Mouse (Mus musculus) embryonic facial prominence, embryonic 14.5 days (tissue): ENCODE data around the gene Mib2. TPM values are rescaled to one million over a fixed set of nuclear protein-coding genes. Genes with fewer than 3 reads are reported as not detected.

Source experiments
- ATAC-seq: fragments of 200-750 bp; cut with Nextera tagmentation; 2 replicates; pipeline ENCODE4 v1.8.0; 2017; ENCODE audit warnings: low read depth, moderate number of reproducible peaks, moderate TSS enrichment
- DNase-seq: peaks from one replicate; pipeline ENCODE4 v3.0.0-alpha.2; 2015; ENCODE audit warnings: low spot score
- H3K27ac ChIP-seq: fragments of 300-500 bp; sonication (generic); replicated peaks from 2 replicates; pipeline ENCODE4 v1.5.1; 2014; ENCODE audit warnings: low read depth, mild to moderate bottlenecking, low read length, moderate library complexity
- H3K27me3 ChIP-seq: fragments of 300-500 bp; sonication (generic); replicated peaks from 2 replicates; pipeline ENCODE4 v1.6.1; 2014; ENCODE audit warnings: low read length; ENCODE audit not compliant: control insufficient read depth, insufficient read depth
- H3K36me3 ChIP-seq: fragments of 300-500 bp; sonication (generic); 2 replicates; pipeline ENCODE4 v1.6.1; 2014; ENCODE audit warnings: low read length, mixed read lengths; ENCODE audit not compliant: control insufficient read depth, insufficient read depth
- H3K4me1 ChIP-seq: fragments of 300-500 bp; sonication (generic); 2 replicates; pipeline ENCODE4 v1.6.1; 2014; ENCODE audit warnings: antibody characterized with exemption, low read length; ENCODE audit not compliant: control insufficient read depth, insufficient read depth
- H3K4me2 ChIP-seq: fragments of 300-500 bp; sonication (generic); 2 replicates; pipeline ENCODE4 v1.6.1; 2014; ENCODE audit warnings: low read depth, mild to moderate bottlenecking, low read length, moderate library complexity, mixed read lengths
- H3K4me3 ChIP-seq: fragments of 300-500 bp; sonication (generic); 2 replicates; pipeline ENCODE4 v1.5.1; 2014; ENCODE audit warnings: low read depth, mild to moderate bottlenecking, low read length
- H3K9ac ChIP-seq: fragments of 300-500 bp; sonication (generic); 2 replicates; pipeline ENCODE4 v1.6.1; 2014; ENCODE audit warnings: low read depth, mild to moderate bottlenecking, low read length, moderate library complexity, mixed read lengths
- H3K9me3 ChIP-seq: fragments of 300-500 bp; sonication (generic); 2 replicates; pipeline ENCODE4 v1.6.1; 2016; ENCODE audit warnings: low read length; ENCODE audit not compliant: control insufficient read depth
- WGBS: fragments of 180-500 bp; shearing (Covaris S2); extraction: QIAGEN DNeasy Blood & Tissue Kit; methylation state at CpG from one replicate; pipeline ENCODE4 v1.1.7; 2014; 5-methylcytosine and 5-hydroxymethylcytosine counted together
- polyA plus RNA-seq: library from polyadenylated mRNA; unstranded; fragments of >200 nt; fragmentation: Nextera tagmentation; extraction: Ambion mirVana; gene quantifications from 2 replicates; pipeline ENCODE4 v1.2.1, GENCODE M21; 2014

Gene Mib2
- polyA plus RNA-seq, 1 experiment from 2014 or later = 27.3 TPM

DNA sequence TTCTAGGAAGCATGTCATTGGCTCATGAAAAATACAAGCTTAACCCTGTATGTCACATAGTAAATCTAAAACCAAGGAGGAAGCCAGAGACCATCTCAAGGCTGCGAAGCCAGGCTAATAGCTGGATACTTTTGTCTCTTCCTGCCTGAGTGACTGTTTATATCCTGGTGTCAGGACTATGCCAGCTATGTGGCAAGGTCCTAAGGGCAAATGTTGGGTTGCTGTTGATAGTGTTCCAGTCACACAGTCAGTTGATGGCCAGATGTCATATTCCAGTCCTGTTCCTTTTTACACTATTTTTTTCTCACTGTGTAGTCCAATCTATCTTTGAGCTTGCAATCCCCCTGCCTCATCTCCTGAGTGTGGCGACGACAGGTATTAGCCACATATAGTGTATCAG, 55.7 kb downstream of the Mib2 start:
- Histone ChIP-seq H3K4me1 (no peaks in the 10 kb centered on the region), H3K27me3 (no peaks in the 10 kb centered on the region), H3K36me3 (peaks cover 81% of the 10 kb centered on the region), H3K4me2 (no peak overlapping the region), H3K27ac (no peak overlapping the region), H3K9me3 (no peaks in the 10 kb centered on the region), H3K9ac (no peak overlapping the region), H3K4me3 (no peak overlapping the region)
- no peak for ATAC-seq
- DNase-seq = no peak
- 96% methylated on average over 3 of the region's 3 CpGs for WGBS

DNA sequence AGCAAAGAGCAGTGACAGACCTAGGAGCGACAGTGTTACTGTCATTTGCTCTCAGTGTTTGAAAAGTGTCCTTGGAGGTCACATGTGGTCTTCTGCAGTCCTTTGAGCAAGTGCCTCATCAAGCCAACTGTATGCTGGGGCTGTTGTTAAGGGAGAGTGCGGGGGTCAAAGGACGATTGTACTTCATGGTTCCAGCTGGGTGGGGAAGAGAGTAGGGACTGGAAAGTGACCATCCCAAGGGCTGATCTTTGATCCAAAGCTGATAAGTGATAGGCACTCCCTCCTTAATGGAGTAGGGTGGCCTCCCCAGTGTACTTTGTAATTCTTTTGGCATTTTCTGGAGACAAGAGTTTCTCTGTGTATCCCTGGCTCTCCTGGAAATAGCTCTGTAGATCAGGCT, 57.1 kb downstream of the Mib2 start:
- 90% methylated on average over 3 of the region's 3 CpGs for WGBS

DNA sequence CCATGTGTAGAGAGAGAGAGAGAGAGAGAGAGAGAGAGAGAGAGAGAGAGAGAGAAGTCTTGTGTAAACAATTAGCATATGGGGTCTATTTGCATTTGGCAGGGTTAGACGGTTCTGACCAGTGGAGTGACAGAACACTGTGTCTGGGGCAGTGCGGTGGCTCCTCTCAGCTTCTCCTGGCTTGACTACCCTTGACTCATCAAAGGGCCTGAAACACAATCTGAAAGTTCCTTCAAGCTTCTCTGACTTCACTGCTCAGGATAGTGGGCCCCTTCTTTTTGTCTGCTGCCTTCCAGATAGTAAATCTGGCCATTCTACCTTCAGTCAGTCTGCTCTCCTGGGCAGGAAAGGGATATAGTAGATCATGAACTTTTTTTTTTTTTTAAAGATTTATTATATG, 62.2 kb downstream of the Mib2 start:
- H3K4me1 ChIP-seq = peaks cover 7% of the 10 kb centered on the region
- DNase-seq (no peak), ATAC-seq (no peak)
- H3K9ac ChIP-seq = no peak overlapping the region
- H3K27me3 ChIP-seq = no peaks in the 10 kb centered on the region
- no peak overlapping the region for H3K4me3 ChIP-seq
- H3K9me3 ChIP-seq = no peaks in the 10 kb centered on the region
- H3K27ac ChIP-seq = no peak overlapping the region
- WGBS = 66% methylated on average over 2 of the region's 2 CpGs
- no peak overlapping the region for H3K4me2 ChIP-seq
- peaks cover 46% of the 10 kb centered on the region for H3K36me3 ChIP-seq

More for the DNA sequence above, 57.1 kb downstream of the Mib2 start:
- Histone ChIP-seq H3K27ac (no peak overlapping the region), H3K4me1 (no peaks in the 10 kb centered on the region), H3K4me2 (no peak overlapping the region), H3K27me3 (no peaks in the 10 kb centered on the region), H3K9me3 (no peaks in the 10 kb centered on the region), H3K4me3 (no peak overlapping the region), H3K9ac (no peak overlapping the region), H3K36me3 (peaks cover 67% of the 10 kb centered on the region)
- DNase-seq = no peak
- ATAC-seq = no peak

DNA sequence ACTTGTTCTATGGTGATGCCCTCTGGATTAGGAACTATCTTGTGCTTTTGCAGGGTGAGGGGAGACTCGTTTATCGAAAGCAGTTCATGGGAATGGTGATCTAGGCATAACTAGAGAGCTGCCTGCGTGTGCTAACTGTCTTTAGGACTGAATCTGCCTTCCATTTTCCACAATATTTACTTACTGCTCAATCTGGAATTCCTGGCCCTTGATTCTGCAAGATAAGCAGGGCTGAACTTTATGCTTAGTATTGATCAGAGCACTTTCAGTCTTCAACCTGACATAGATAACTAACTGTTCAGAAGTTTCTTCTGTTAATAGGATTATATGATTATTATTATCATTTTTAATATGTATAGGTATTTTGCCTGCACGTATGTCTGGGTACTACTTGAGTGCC, 63.9 kb downstream of the Mib2 start:
- ATAC-seq = no peak
- no peak for DNase-seq
- Histone ChIP-seq H3K36me3 (peaks cover 31% of the 10 kb centered on the region), H3K4me2 (no peak overlapping the region), H3K9me3 (no peaks in the 10 kb centered on the region), H3K27ac (no peak overlapping the region), H3K9ac (no peak overlapping the region), H3K4me3 (no peak overlapping the region), H3K4me1 (peaks cover 11% of the 10 kb centered on the region), H3K27me3 (no peaks in the 10 kb centered on the region)
- 93% methylated on average over 4 of the region's 4 CpGs for WGBS

Other genes starting within 250 kb of the Mib2 start
- 0.54 and 1.3 TPM in 2 replicates for gene Tmem52, start 200.1 kb downstream of the Mib2 start, polyA plus RNA-seq
- gene Gnb1, start 177.8 kb downstream of the Mib2 start, polyA plus RNA-seq = 448 and 484 TPM in 2 replicates
- 89.2 and 94.5 TPM in 2 replicates for gene Nadk, start 106.8 kb downstream of the Mib2 start, polyA plus RNA-seq
- gene Slc35e2, start 67.8 kb downstream of the Mib2 start, polyA plus RNA-seq = 9.2 and 10.3 TPM in 2 replicates
- gene Cdk11b, start 44.3 kb downstream of the Mib2 start, polyA plus RNA-seq = 47.1 and 50.8 TPM in 2 replicates
- gene Gm10563, start 23.8 kb downstream of the Mib2 start, polyA plus RNA-seq = not detected in 2 replicates
- 29.4 and 31.2 TPM in 2 replicates for gene Mmp23, start 15.8 kb downstream of the Mib2 start, polyA plus RNA-seq
- 6.3 and 6.9 TPM in 2 replicates for gene Fndc10, start 25.1 kb upstream of the Mib2 start, polyA plus RNA-seq
- 133 and 146 TPM in 2 replicates for gene Ssu72, start 35.6 kb upstream of the Mib2 start, polyA plus RNA-seq
- 0.87 and 0.92 TPM in 2 replicates for gene Tmem240, start 65.6 kb upstream of the Mib2 start, polyA plus RNA-seq
- gene Atad3a, start 91.9 kb upstream of the Mib2 start, polyA plus RNA-seq = 77.0 and 77.9 TPM in 2 replicates
- 12.7 and 14.9 TPM in 2 replicates for gene Vwa1, start 105.5 kb upstream of the Mib2 start, polyA plus RNA-seq
- gene Tmem88b, start 116.7 kb upstream of the Mib2 start, polyA plus RNA-seq = 0.92 and 1.2 TPM in 2 replicates
- gene Ankrd65, start 121.2 kb upstream of the Mib2 start, polyA plus RNA-seq = not detected in 2 replicates
- gene Mrpl20, start 133.7 kb upstream of the Mib2 start, polyA plus RNA-seq = 199 and 219 TPM in 2 replicates
- gene Ccnl2, start 143.3 kb upstream of the Mib2 start, polyA plus RNA-seq = 163 and 175 TPM in 2 replicates
- 126 and 129 TPM in 2 replicates for gene Aurkaip1, start 162.1 kb upstream of the Mib2 start, polyA plus RNA-seq
- 138 and 142 TPM in 2 replicates for gene Mxra8, start 170.5 kb upstream of the Mib2 start, polyA plus RNA-seq
- gene Dvl1, start 178.2 kb upstream of the Mib2 start, polyA plus RNA-seq = 9.7 and 12.0 TPM in 2 replicates
- 0.36 and 0.38 TPM in 2 replicates for gene Tas1r3, start 194.2 kb upstream of the Mib2 start, polyA plus RNA-seq
- gene Cptp, start 200.2 kb upstream of the Mib2 start, polyA plus RNA-seq = 15.6 and 16.5 TPM in 2 replicates
- gene Ints11, start 200.3 kb upstream of the Mib2 start, polyA plus RNA-seq = 53.5 and 68.4 TPM in 2 replicates
- gene Pusl1, start 222.6 kb upstream of the Mib2 start, polyA plus RNA-seq = 48.3 and 49.4 TPM in 2 replicates
- gene Acap3, start 222.6 kb upstream of the Mib2 start, polyA plus RNA-seq = 23.9 and 24.2 TPM in 2 replicates